Mouse (Mus musculus): ENCODE measurements around the gene Maml3. TPM values are rescaled to one million over a fixed set of nuclear protein-coding genes. Genes with fewer than 3 reads are reported as not detected.

Maml3 gene
- polyA plus RNA-seq, 1 experiment from 2014 or later: 2.6 TPM

- no peaks in the 10 kb centered on the region for H3K4me1 ChIP-seq (ENCODE audit: control insufficient read depth, insufficient read depth, low read length)
- H3K4me3 ChIP-seq (ENCODE audit: low read depth, low read length): no peak overlapping the region
- no peak overlapping the region for H3K27ac ChIP-seq (ENCODE audit: low read depth, low read length)
- H3K9ac ChIP-seq (ENCODE audit: low read depth, low read length): no peak overlapping the region
- 90% methylated on average over 6 of the region's 6 CpGs for WGBS (ENCODE audit: insufficient replicate concordance)
- no peaks in the 10 kb centered on the region for H3K9me3 ChIP-seq (replicated peaks; ENCODE audit: control insufficient read depth, low read length)
- no peak for ATAC-seq (replicated peaks; ENCODE audit: insufficient number of reproducible peaks, low FRiP score, low TSS enrichment)
- no peaks in the 10 kb centered on the region for H3K27me3 ChIP-seq (ENCODE audit: control insufficient read depth, insufficient read depth, low read length)
- no peak overlapping the region for H3K4me2 ChIP-seq
- H3K36me3 ChIP-seq (ENCODE audit: control insufficient read depth, insufficient read depth, low read length): no peaks in the 10 kb centered on the region
Measured at GRCm38 (mm10) chr3:51637326-51637725, 467.6 kb downstream of the Maml3 start.

DNA sequence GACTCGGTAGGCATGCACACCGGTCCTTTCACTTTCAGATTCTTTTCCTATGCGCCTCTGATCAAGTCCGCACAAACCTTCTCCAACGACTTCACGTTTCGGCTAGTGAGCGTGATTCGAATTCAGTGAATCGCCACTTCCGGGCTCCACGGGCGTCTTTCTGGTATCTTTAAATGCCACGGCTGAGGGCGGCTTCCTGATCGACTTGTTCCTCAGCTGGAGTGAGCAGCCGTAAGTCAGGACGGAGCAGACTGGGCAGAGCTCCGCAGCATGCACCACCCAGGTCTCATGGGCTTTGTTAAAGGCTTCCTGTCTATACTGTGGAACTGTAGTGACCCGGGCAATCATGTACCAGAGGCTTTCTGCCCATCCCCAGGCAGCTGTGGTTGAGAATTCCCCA, 468.2 kb downstream of the Maml3 start:
- H3K4me2 ChIP-seq: no peak overlapping the region
- ATAC-seq (replicated peaks; ENCODE audit: insufficient number of reproducible peaks, low FRiP score, low TSS enrichment): no peak
- H3K4me1 ChIP-seq (ENCODE audit: control insufficient read depth, insufficient read depth, low read length): no peaks in the 10 kb centered on the region
- H3K9ac ChIP-seq (ENCODE audit: low read depth, low read length): no peak overlapping the region
- no peaks in the 10 kb centered on the region for H3K36me3 ChIP-seq (ENCODE audit: control insufficient read depth, insufficient read depth, low read length)
- WGBS (ENCODE audit: insufficient replicate concordance): 75% methylated on average over 20 of the region's 20 CpGs
- H3K9me3 ChIP-seq (replicated peaks; ENCODE audit: control insufficient read depth, low read length): no peaks in the 10 kb centered on the region
- no peak overlapping the region for H3K27ac ChIP-seq (ENCODE audit: low read depth, low read length)
- no peak overlapping the region for H3K4me3 ChIP-seq (ENCODE audit: low read depth, low read length)
- no peaks in the 10 kb centered on the region for H3K27me3 ChIP-seq (ENCODE audit: control insufficient read depth, insufficient read depth, low read length)

GRCm38 (mm10) chr3:51635960-51636359, 468.9 kb downstream of the Maml3 start:
- Histone ChIP-seq H3K36me3 (ENCODE audit: control insufficient read depth, insufficient read depth, low read length) (no peaks in the 10 kb centered on the region), H3K9me3 (replicated peaks; ENCODE audit: control insufficient read depth, low read length) (0 out of 2 replicates have a peak, but pooled peaks cover 3% of the 10 kb centered on the region), H3K4me2 (no peak overlapping the region), H3K27me3 (ENCODE audit: control insufficient read depth, insufficient read depth, low read length) (no peaks in the 10 kb centered on the region), H3K9ac (ENCODE audit: low read depth, low read length) (no peak overlapping the region), H3K27ac (ENCODE audit: low read depth, low read length) (no peak overlapping the region), H3K4me1 (ENCODE audit: control insufficient read depth, insufficient read depth, low read length) (no peaks in the 10 kb centered on the region), H3K4me3 (ENCODE audit: low read depth, low read length) (no peak overlapping the region)
- ATAC-seq (replicated peaks; ENCODE audit: insufficient number of reproducible peaks, low FRiP score, low TSS enrichment): no peak
- 74% methylated on average over 2 of the region's 2 CpGs for WGBS (ENCODE audit: insufficient replicate concordance)

Other genes starting within 250 kb of the Maml3 start
- 7.1 and 7.8 TPM in 2 replicates for gene Foxo1, start 163.3 kb upstream of the Maml3 start, polyA plus RNA-seq (2014; fragmentation: Nextera tagmentation; extraction: Ambion mirVana)